In genomic region chr6:99803983-99804904, GRCm38 (mm10) we compare ENCODE assay signal across 8 mouse cellular contexts.
DNase-seq lines count a peak whose midpoint lies in the region; ATAC-seq and TF ChIP-seq lines count a peak whose summit lies in the region.

No protein-coding gene starts in this region.

- no peaks in the 10 kb centered on the region for H3K36me3 ChIP-seq in forebrain, embryonic 15.5 days

- peak overlapping the region; percentile 30 for H3K9ac ChIP-seq in forebrain, embryonic 15.5 days (replicated peaks)

- no peaks in the 10 kb centered on the region for H3K27me3 ChIP-seq in forebrain, embryonic 15.5 days

- peak overlapping the region; percentile 43; the same call in 1 of the 2 replicates for H3K27ac ChIP-seq in forebrain, embryonic 15.5 days (replicated peaks)

- peak overlapping the region; percentile 36 for H3K4me2 ChIP-seq in forebrain, embryonic 15.5 days (replicated peaks)

- TF ChIP-seq CTCF in lung, adult 2 months (IDR thresholded peaks at IDR 0.05; ENCODE audit: insufficient read depth, low read length): peak; percentile 98

- no peaks in the 10 kb centered on the region for H3K9me3 ChIP-seq in forebrain, embryonic 15.5 days

- H3K4me3 ChIP-seq in forebrain, embryonic 15.5 days: peak overlapping the region; percentile 14
- H3K4me3 ChIP-seq in lung, adult 2 months (replicated peaks; ENCODE audit: extremely low read depth, low read depth, low read length): no peak overlapping the region

- peaks cover 6% of the 10 kb centered on the region; the same call in 1 of the 2 replicates for H3K4me1 ChIP-seq in forebrain, embryonic 15.5 days
- no peaks in the 10 kb centered on the region for H3K4me1 ChIP-seq in lung, adult 2 months (ENCODE audit: control insufficient read depth, insufficient read depth, low read length)

- WGBS in forebrain, embryonic 15.5 days: 19% methylated on average over 25 of the region's 25 CpGs
- 21% methylated on average over 25 of the region's 25 CpGs for WGBS in lung, adult 2 months

- peak; percentile 94 for ATAC-seq in forebrain, embryonic 15.5 days (replicated peaks)

- intact Hi-C loops in heart, postnatal 25 days (cut with DNase I): loop anchor here (2.0 to 10.0 kb wide), 4 partner anchors 348 to 843 kb away; partner anchors contain the start of gene Rybp

- DNase-seq in ES-CJ7 (ENCODE audit: low read depth, low spot score): peak; percentile 92
- DNase-seq in cerebellum, adult 11 months: peak; percentile 82
- peak; percentile 62 for DNase-seq in heart, postnatal 25 days (ENCODE audit: low spot score)
- peak; percentile 95 for DNase-seq in layer of hippocampus, adult 11-12 months (ENCODE audit: low spot score)
- DNase-seq in lung, adult 2 months: peak; percentile 92
- DNase-seq in ovary, adult 18-20 months (ENCODE audit: low spot score): peak; percentile 60
- peak; percentile 85 for DNase-seq in thymus, postnatal 0 days (ENCODE audit: low spot score)

- TF ChIP-seq POLR2A in lung, adult 2 months (IDR thresholded peaks at IDR 0.05; ENCODE audit: borderline replicate concordance, extremely low read depth, low read depth, low read length): no peak
